Mouse (Mus musculus): ENCODE data around the gene Tgm5.
"Not testable (repeated sequence)": the region's sequence is repeated elsewhere in the genome, so short reads cannot be mapped to it uniquely, and the experiment has no call there.

Gene Tgm5

GRCm38 (mm10) chr2:121085480-121086185 lies at the start of gene Tgm5:
Tgm5 (minus strand) TSS chr2:121085841.
- DNase-seq: no peak

- DNase-seq: no peak
Measured at GRCm38 (mm10) chr2:121132822-121133221, 47.2 kb upstream of the Tgm5 start.

GRCm38 (mm10) chr2:121128865-121129620 lies 43.4 kb upstream of the Tgm5 start:
- DNase-seq: no peak

GRCm38 (mm10) chr2:121127536-121127935 lies 41.9 kb upstream of the Tgm5 start:
- DNase-seq: no peak

- not testable (repeated sequence) for DNase-seq
Measured at GRCm38 (mm10) chr2:121126302-121126701, 40.7 kb upstream of the Tgm5 start.

- DNase-seq: peak; percentile 32
Measured at GRCm38 (mm10) chr2:121119260-121119659, 33.6 kb upstream of the Tgm5 start.

GRCm38 (mm10) chr2:121115418-121115817 lies 29.8 kb upstream of the Tgm5 start:
- DNase-seq: no peak

GRCm38 (mm10) chr2:121109695-121110094 lies 24.1 kb upstream of the Tgm5 start, which contains the start of gene Tgm7:
Tgm7 (minus strand) TSS chr2:121109795.
- no peak for DNase-seq

- DNase-seq: no peak
Measured at GRCm38 (mm10) chr2:121105940-121106339, 20.3 kb upstream of the Tgm5 start.

- DNase-seq: peak; percentile 76
Measured at GRCm38 (mm10) chr2:121102051-121102450, 16.4 kb upstream of the Tgm5 start.

- no peak for DNase-seq
Measured at GRCm38 (mm10) chr2:121089751-121090150, 4.1 kb upstream of the Tgm5 start.

- no peak for DNase-seq
Measured at GRCm38 (mm10) chr2:121088507-121088906, 2.9 kb upstream of the Tgm5 start.

GRCm38 (mm10) chr2:121082626-121083025 lies 3.0 kb downstream of the Tgm5 start:
- DNase-seq: no peak

GRCm38 (mm10) chr2:121074747-121075146 lies 10.9 kb downstream of the Tgm5 start:
- no peak for DNase-seq

- DNase-seq: peak; percentile 42
Measured at GRCm38 (mm10) chr2:121071871-121072270, 13.8 kb downstream of the Tgm5 start.

GRCm38 (mm10) chr2:121069506-121069905 lies 16.1 kb downstream of the Tgm5 start:
- no peak for DNase-seq

- no peak for DNase-seq
Measured at GRCm38 (mm10) chr2:121067116-121067515, 18.5 kb downstream of the Tgm5 start.

- DNase-seq: no peak
Measured at GRCm38 (mm10) chr2:121061315-121061714, 24.3 kb downstream of the Tgm5 start.

- DNase-seq: no peak
Measured at GRCm38 (mm10) chr2:121057997-121058396, 27.6 kb downstream of the Tgm5 start.

GRCm38 (mm10) chr2:121055915-121056314 lies 29.7 kb downstream of the Tgm5 start:
- DNase-seq: no peak

GRCm38 (mm10) chr2:121054060-121054459 lies 31.6 kb downstream of the Tgm5 start:
- DNase-seq: no peak

- no peak for DNase-seq
Measured at GRCm38 (mm10) chr2:121052176-121052575, 33.5 kb downstream of the Tgm5 start.

GRCm38 (mm10) chr2:121045653-121046052 lies 40.0 kb downstream of the Tgm5 start:
- no peak for DNase-seq

- DNase-seq: peak; percentile 58
Measured at GRCm38 (mm10) chr2:121041098-121041497, 44.5 kb downstream of the Tgm5 start.

Data from lung, postnatal 14 days (tissue).